Mouse (Mus musculus): ENCODE measurements around the gene Actn1.

The Actn1 gene

DNA sequence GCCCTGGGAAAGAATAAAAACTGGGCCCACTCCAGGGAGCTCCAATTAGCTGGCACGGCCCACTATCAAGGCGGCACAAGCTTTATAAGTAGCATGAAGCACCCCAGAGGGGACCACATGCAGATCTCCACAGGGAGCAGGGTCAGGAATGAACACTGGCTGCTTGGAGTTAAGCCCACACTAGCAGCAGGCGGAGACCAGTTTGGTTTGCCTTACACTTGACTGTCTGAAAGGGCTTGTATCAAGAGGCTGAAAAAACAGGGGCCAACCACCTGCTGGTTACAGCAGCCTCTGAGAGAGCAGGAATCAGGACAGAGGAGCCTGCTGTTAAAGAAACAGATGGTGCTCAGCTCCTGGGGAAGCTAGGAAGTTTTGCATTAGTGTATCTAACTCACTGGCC, 32.3 kb downstream of the Actn1 start:
- no peak for DNase-seq (ENCODE audit: low read depth, low spot score)

DNA sequence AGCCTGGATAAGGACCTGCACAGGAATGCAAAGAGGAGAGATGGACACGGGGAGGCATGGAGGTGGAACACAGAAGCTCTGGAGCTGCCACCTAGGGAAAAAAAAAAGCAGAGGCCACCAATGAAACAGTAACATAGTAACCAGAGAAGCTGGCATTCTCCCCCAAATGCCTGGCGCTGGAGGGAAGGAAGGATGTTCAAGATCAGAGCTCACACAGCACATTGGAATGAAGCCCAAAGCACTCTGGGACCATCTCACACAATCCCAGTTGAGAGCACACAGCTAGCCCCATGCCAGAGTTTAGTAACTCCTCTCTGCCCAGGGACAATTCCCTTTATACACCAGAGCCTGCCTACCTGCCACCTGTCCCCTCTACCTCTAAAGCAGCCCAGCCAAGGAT, 34.1 kb downstream of the Actn1 start:
- no peak for DNase-seq (ENCODE audit: low read depth, low spot score)

DNA sequence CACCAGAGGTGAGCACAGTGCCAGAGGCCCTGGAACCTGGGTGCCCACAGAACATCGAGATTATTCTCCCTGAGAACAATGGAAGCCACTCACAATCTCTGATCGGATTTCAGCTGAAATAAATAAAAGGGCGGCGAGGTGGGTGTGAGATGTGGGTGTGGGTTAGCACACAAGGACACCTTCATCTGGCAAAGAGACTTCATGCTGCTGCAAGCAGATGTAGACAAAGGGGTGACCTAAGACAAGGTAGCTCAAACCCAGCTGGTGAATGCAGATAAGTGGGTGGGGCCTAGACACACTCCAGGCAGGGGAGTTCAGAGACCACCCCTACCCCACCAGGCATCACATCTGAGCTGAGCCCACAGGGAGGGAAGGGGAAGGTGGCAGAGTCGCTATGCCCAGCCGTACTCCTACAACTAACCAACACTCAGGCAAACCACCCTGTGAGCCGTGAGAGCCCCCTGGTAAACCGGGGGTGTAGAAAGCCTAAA, 35.9 kb downstream of the Actn1 start:
- DNase-seq (ENCODE audit: low read depth, low spot score), result no peak

DNA sequence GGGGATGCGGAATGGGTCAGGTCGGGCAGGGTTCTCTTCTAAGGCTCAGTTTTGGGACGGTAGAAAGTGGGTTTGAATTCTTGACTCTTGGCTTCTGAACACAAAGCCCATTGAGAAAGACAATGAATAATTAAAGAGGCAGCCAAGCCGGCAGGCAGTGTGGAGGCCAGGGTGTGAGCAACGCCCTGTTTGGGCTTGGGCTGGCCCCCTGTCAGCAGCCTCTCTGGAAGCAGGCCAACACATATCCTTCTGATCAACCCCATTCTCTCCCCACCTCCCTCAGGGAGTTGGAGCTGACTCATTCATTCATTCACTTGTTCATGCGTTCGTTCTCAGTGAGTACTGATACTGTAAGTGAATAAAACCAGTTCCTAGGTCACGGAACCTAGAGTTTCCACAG, 36.7 kb downstream of the Actn1 start:
- no peak for DNase-seq (ENCODE audit: low read depth, low spot score)

DNA sequence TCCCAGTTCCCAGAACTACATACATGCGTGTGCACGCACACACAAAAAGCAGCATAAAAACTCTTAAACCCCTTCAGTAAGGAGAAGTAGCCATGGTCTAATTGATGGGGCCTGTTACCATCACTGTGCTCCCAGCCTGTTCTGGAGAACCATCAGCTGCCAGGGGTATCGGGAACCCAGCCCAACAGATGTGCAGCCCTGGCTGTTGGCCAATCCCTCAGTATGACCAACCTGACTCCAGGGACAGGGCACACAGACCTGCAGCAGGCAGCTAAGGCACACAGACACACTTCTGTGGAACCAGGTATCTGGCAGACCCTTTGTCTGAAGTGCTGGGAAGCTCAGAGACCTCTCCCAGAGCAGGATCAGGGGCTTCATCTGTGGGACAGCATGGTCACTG, 37.7 kb downstream of the Actn1 start:
- DNase-seq (ENCODE audit: low read depth, low spot score), result no peak

DNA sequence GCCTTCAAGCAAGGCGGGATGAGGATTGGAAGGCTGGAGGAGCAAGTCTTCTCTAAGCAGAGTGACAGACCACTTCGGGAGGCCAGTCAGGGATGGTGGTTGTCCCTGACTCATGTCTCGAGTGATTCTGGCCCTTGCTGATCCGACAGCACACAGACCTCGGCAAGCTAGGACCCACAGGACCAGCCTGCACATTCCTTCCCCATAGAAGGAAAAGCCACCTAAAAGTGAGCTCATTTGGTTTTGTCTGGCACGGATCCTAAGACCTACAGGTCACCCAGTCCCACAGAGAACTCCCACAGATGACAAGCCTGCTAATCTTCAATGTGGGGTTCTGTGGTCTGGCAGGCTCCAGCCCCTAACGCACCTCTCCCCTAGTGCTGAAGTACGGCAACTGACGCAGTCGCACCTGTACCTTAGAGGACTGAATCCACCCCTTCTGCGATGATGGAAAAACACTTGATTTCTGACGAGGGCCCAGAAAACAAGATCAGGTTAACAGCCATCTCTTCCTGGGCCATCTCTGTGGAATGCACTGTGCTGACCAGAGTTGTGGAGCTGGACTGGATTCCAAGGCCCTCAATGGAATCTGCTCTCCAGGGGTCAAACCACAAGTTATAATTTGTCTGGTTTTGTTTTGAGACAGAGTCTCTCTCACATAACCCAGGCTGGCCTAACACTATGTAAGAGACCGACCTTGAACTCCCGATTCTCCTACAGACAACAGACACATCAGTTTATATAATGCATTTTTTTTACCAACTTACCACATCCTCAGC, 39.7 kb downstream of the Actn1 start:
- no peak for DNase-seq (ENCODE audit: low read depth, low spot score)

DNA sequence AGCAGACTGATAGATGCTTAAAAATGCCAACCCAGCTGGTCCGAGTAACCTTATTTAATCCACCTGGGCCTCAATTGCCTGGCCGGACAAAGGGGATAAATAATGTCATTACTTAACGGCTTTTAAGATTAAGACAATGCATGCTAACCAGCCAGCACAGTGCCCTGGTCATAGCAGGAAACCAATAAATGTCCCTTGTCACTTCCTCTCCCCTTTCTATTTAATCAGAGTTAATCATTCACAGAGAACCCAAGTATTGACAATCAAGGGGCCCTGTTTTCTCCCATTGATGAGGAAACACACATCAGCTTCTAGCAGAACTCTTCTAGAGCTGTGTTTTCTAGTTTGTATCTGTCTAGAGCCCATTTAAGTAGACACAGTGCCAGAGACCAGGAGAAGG, 41.4 kb downstream of the Actn1 start:
- DNase-seq (ENCODE audit: low read depth, low spot score), result no peak

DNA sequence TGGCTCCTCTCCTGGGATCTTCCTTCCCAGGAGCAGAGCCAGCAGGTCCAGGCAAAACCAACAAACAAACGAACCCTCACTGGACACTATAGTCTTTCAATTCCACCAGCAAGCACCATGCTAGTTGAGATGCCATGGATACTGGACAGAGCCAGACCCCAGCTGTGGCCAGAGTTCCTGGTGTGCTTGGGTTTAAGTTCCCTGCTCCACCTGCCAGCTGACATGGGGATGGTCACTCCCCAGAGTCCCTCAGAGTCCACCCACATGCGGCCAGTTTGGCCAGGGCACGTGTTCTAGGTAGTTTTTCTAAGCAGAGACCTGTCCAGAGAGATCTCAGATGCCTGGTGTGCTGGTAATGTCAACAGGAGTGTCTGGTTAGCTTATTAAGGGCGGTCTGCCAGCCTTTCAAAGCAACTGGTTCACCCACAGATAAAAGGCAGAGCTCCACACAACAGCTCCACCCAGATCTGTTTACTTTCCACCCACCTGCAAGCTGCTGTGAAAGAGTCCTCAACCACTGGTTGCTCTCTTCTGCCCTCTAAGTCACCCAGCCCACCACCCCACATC, 42.0 kb downstream of the Actn1 start:
- DNase-seq (ENCODE audit: low read depth, low spot score), result no peak

DNA sequence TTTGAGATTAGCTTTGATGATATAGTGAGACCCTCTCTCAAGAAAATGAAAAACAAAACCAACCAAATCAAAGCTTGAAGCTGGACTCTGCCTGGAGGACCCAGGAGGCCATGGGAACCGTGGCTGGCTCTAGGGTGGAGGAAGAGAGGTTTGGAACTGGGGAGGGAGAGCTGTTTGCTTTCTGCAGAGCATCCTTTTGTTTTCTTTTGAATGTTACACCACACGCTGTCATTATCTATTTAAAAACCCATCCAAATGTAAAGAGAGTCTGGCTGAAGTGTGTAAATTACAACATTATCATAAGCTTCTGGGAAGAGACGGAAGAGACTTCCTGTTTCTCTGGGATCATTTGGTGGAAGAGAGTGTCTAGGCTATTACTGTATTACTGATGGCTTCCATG, 43.1 kb downstream of the Actn1 start:
- no peak for DNase-seq (ENCODE audit: low read depth, low spot score)

DNA sequence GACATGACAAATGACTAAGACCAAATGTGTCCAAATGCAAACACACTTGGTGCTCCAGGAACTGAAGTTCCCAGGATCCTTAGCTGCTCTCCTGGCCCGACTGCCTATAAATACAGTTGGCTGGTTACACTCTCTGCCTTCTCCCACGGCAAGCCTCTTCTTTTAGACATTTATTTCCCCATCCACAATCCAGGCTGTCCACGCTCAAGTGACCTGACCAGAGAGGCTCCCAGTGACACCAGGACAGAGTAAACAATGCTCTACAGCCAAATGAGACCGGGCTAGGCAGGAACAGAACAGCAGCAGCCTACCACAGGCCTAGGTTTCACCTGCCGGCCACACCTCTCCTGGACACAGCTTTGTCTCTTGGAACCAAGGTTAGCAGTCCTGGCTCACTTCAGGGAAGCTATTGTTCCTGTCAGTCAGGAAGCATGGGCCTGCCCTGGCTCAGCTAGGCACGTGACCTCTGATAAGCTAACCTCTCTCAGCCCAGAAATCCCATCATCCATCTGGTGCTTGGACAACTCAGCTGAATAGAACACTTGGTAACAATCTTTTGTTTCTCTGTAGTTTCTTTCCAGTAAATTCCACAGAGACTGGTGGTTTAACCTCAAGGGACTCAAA, 43.8 kb downstream of the Actn1 start:
- no peak for DNase-seq (ENCODE audit: low read depth, low spot score)

DNA sequence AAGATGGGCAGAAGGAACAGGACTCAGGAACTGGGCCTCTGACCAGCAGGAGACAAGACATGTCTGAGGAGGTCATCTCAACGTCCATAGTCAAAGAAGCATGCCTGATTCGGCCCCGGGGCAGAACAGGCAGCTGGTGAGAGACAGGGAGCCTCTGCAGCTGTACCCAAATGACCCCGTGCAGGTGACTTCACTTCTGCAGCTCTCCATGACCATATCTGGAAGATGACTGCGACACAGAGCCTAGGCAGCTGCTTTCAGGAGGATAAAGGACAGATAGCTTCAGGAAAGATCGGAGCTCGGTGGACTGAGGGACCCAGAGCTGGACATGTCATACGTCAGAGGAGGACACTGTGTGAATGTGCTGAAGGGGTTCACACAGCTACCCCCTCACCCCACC, 46.4 kb downstream of the Actn1 start:
- no peak for DNase-seq (ENCODE audit: low read depth, low spot score)

DNA sequence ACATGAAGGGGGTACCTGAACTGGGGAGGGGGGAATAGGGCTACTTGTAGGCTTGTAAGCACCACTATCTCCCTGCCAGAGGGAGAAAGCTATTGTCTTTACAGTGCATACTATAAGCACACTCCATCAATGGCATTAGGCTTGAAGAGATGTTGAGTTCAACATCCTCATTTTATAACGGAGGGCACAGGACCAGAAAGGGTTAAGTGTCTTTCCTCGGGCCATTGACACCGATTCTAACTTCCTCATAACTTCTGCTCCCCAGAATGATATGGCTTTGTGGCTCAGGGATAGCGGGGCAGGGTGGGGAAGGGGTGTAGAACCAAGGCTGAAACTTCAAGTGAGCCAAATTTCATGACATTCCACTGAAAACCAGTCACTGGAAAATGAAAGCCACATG, 46.9 kb downstream of the Actn1 start:
- DNase-seq (ENCODE audit: low read depth, low spot score), result no peak

DNA sequence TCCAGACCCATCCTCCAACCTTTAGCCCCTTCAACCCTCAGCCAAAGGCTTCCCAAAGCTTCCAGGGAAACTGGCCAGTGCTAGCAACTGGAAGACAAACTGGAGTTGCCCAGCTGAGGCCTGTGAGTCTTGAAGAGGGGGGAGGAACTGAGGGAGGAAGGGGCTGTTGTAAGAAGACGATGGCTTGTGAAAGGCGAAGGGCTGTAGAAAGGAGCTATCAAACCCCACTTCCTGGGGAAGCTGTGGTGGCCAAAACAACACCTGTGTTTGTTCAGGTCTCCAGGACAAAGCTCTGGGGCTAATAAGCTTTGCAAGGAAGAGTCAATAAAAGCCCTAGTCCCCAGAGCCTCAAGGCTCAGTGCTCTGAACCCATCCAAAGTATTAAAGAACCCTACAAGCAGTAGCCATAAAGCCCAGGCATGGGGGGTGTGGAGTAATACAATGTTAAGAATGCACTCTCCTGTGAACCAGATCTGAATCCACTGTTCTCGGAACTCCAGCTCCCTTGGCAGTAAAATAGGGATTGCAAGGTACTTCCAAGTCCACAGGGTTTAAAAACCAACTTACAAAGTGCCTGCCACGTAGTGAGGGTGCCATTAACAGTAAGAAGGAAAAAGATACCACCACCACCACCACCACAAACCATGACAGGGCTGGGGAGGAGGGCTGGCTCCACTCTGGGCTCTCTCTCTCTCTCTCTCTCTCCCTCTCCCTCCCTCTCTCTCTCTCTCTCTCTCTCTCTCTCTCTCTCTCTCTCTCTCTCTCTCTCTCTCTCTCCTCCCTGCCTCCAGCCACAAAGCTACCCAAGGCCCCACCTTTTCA, 49.2 kb downstream of the Actn1 start:
- DNase-seq (ENCODE audit: low read depth, low spot score), result no peak

DNA sequence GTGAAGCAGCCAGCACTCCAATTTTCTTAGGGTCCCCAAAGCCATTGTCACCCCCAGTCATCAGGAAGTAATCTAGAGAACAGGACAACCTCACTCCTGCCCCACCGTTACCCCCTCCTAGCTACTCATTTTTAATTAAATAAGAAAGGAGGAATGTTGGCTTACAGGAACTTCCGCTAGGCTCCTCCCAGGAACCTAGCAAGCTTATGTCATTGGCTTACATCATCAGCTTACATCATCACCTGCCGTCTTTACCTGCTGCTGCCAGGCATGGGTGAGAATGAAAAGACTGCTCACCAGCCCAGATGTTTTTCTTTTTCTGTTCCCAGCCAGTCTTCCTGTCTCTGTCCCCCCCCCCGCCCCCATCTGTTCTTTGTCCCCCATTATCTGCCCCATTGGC, 50.3 kb downstream of the Actn1 start:
- no peak for DNase-seq (ENCODE audit: low read depth, low spot score)

DNA sequence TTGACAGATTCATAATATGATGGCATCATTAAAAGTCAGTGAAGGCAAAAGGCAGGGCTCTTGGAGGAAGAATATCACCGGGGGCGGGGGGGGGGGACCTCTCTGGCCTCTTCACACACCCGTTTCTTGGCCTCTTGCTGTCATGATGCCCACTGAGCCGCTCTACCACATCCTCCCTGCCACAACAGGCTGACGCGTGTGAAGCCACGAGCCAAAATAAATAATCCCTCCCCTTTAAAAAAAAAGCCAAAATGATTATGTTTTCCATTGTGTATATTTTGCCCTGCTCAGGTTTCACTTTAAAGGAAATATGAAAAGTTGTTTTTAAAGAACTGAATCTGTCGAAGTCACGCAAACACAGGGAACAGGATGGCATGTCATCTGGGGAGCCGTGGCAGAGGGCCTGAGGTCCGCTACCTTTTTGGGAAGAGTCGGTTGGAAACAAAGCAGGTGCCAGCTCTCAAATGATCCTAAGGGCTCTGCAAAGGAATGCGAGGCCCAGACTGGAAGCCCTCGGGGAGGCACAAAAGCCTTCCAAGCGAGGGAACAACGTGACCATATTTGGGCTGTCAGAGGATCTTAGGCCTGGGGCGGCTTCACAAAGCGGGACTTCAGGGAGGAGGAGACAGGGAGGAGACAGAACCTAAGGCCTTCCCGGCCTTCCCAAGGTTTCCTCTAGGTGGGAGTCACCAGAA, 51.9 kb downstream of the Actn1 start:
- no peak for DNase-seq (ENCODE audit: low read depth, low spot score)

DNA sequence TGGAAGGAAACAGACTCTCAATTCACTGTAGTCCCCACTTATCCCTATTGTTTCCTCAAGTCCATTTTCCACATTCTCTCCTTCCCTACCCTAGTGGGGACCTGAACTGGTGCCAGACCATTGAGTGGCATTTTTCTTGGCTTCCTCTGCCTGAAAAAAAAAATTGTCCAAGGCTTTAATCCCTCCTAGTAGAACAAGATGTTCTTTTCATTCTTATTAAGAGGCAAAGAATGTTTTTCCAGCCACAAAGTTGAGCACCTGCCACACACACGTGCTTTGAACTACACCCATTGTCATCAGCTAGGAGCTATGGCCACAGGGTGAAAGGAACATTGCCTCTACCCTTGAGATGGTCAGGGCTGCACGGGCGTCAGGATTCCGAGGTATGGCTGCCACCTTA, 56.9 kb downstream of the Actn1 start:
- DNase-seq (ENCODE audit: low read depth, low spot score), result no peak

DNA sequence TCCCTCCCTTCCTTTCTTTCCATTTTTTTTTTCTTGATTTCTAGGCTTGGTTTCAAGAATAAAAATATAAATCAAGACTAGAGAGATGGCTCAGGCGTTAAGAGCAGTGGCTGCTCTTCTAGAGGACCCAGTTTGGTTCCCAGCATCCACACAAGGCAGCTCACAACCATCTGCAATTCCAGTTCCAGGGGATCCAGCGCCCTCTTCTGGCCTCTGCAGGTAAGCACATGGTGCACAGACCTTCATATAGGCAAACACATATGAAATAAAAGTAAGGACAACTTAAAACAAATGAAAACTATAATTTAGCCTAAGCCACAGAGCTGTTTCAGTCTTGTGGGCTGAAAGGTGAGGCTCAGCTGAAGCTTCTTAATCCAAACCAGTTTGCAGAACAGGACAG, 60.4 kb downstream of the Actn1 start:
- no peak for DNase-seq (ENCODE audit: low read depth, low spot score)

DNA sequence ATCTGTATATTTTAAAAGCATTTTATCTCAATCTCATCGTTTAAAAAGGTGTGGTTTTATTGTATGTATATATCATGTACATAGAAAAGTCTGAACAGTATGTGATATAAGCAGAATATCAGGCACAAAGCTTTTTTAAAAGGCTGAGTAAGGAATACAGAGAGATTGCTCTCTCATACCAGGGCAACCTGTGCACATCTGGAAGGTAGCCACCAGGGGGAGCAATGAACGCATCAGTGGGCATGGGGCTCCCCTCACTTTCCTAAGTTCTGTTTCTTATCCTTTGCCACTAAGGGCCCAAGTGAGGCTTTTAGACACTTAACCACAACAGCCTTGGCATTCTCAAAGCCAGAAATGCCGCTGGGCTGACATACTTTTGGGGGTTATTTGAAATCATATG, 61.7 kb downstream of the Actn1 start:
- DNase-seq (ENCODE audit: low read depth, low spot score), result peak; percentile 22

DNA sequence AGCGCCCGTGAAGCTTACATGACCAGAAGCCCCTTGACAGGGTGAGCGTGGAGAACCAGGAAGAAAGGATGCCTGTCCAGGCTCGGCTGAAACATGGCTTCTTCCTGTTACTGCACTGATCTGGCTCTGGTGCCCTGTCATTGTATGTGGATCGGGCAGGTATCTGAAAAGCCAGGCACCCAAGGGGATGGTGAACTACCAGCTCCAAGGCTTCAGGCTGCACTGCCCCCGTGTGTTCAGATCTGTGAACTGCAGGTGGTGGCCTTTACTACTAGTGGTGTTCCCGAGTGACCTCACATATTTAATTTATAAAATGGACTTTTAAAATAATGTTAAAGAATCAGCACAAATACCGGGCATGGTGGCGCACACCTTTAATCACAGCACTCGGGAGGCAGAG, 62.8 kb downstream of the Actn1 start:
- no peak for DNase-seq (ENCODE audit: low read depth, low spot score)

DNA sequence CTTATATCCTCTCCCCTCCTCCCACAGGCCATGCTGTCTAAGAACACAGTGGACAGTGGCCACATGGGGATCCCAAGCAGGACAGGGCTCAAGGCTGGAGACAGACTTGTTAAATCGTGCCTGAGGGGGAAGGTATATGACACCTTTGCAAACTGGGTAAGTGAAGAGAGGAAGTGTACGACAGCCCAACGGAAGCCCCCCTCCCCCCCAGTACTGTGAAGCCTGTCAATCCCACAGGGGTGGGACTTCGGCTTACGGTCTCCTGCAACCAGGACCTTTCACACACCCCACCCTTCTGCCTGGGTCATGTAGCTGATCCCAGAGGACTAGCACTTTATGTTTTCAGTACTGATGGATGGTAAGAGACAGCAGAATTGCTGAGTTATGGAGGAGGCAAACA, 68.4 kb downstream of the Actn1 start:
- DNase-seq (ENCODE audit: low read depth, low spot score), result no peak

DNA sequence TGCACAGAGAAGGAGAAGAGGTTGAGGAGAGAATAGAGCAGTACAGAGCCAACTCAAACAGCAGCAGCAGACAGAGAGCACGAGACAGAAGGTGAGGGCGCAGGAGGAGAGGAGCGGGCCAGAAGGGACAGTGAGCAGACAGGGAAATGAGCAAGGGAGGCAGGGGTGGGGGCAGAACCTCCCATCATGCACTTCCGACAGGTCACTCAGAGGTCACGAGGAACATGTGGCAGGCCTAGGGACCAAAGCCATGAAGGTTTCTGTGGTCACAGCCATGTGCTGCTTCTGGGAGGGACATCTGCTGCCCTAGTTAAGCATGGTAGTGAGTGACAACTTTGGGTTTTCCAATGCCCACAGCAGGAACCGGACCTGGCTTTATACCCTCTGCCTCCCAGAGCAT, 68.8 kb downstream of the Actn1 start:
- no peak for DNase-seq (ENCODE audit: low read depth, low spot score)

DNA sequence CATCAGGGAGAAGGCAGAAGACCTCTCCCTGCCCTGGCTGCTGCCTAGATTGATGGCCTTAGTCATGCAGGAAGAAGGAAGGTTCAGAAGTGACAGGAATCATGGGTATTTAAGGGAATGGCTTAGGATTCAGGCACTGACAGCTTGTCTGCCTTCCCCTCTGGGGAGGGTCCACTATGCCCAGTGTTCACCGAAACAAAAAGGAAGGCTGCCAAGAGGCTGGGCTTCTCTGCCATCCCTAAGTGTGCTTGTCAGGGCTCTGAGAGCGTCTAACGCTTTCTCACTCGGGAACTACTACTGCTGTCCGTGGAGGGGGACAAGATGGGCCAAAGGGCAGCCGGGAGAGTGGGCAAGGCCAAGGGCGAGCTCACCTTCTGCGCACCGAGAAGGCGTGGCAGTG, 69.3 kb downstream of the Actn1 start:
- DNase-seq (ENCODE audit: low read depth, low spot score), result no peak

Data from telencephalon, adult 2 months (tissue).